Mouse (Mus musculus) kidney, postnatal 14 days (tissue): ENCODE measurements around the gene Ttc26.

ENCODE experiments used
- DNase-seq: peaks from one replicate; pipeline ENCODE4 v3.0.0; 2022; ENCODE audit warnings: mixed read lengths

The Ttc26 gene

GRCm38 (mm10) chr6:38458075-38458474, 76.8 kb downstream of the Ttc26 start:
- DNase-seq, result no peak

GRCm38 (mm10) chr6:38469591-38469990, 88.3 kb downstream of the Ttc26 start:
- no peak for DNase-seq
